Mouse (Mus musculus) intestine, embryonic 15.5 days (tissue): ENCODE data around the gene Erh. TPM values are rescaled to one million over a fixed set of nuclear protein-coding genes. Genes with fewer than 3 reads are reported as not detected.

Experiments used
- polyA plus RNA-seq: library from polyadenylated mRNA; unstranded; fragments of >200 nt; fragmentation: Nextera tagmentation; extraction: Ambion mirVana; gene quantifications from 2 replicates; pipeline ENCODE4 v1.2.1, GENCODE M21; 2015

Erh gene
- polyA plus RNA-seq, 1 experiment from 2014 or later: 243 TPM

Other genes starting within 250 kb of the Erh start
- gene Dcaf5, start 207.7 kb downstream of the Erh start, polyA plus RNA-seq: 8.8 and 10.4 TPM in 2 replicates
- gene Exd2, start 181.2 kb downstream of the Erh start, polyA plus RNA-seq: 22.4 and 23.1 TPM in 2 replicates
- gene Galnt16, start 126.1 kb downstream of the Erh start, polyA plus RNA-seq: 8.9 and 9.2 TPM in 2 replicates
- gene Slc39a9, start 458 bp downstream of the Erh start, polyA plus RNA-seq: 26.4 and 27.1 TPM in 2 replicates
- gene Plekhd1, start 48.2 kb upstream of the Erh start, polyA plus RNA-seq: 13.4 and 14.1 TPM in 2 replicates
- gene Ccdc177, start 116.3 kb upstream of the Erh start, polyA plus RNA-seq: 0.10 and 0.15 TPM in 2 replicates
- 16.9 and 18.7 TPM in 2 replicates for gene Susd6, start 146.2 kb upstream of the Erh start, polyA plus RNA-seq